Mouse (Mus musculus) liver, adult (tissue): ENCODE data around the gene Pex7.

ENCODE experiments used
- GATA4 ChIP-seq: IDR thresholded peaks from 2 replicates; pipeline ENCODE4 v1.6.1; 2014; ENCODE audit warnings: mild to moderate bottlenecking, low read length; ENCODE audit not compliant: insufficient replicate concordance

Pex7 gene

DNA sequence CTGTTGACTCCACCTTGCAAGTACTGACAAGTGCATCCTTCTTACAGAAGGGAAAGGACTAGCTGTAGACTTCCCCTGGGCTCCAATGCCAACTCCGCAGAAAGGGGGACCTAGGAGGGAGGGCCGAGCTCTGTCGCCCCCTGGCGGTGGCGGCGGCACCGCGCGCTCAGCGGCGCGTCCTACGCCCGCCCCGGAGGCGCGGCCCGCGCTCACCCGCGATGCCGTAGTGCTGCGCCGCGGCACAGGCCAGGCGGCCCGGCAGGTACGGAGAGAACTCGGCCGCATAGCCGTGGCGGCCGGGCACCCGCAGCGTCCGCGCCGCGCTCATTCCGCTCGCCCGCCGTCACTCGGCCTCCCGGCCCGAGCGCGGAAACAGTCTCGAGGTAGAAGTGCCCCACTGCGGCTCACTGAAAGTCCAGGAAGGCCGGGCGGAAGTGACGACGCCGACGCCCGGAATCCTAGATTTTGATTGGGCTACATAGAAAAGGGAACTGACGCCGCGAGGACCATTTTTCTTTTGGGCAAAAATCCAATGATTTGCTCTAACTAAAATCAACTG, at the start of gene Pex7:
Gene Pex7, minus strand, starts transcription at position 444 of the 559 bp plus-strand sequence.
- peak; percentile 15; the same call in 1 of the 2 replicates for TF ChIP-seq GATA4

DNA sequence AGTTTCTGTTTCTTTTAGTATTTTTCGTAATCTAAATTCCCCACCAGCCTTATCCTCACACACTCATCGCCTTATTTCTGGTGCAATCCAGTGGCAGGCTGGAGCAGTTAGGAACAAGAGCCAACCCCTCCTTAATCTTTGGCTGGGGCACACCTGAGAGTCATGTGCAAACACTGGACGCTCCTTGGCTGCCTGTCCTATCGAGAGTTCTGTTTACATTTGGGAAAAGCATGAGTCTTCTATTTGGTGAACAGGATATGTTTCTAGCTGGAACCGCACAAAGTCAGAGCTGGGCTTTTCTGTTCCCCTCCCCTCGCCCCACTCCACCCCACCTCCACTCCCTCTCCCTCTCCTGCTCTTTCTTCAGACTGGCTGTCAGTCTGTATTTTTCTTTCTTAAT, 49.3 kb upstream of the Pex7 start:
- TF ChIP-seq GATA4: no peak

DNA sequence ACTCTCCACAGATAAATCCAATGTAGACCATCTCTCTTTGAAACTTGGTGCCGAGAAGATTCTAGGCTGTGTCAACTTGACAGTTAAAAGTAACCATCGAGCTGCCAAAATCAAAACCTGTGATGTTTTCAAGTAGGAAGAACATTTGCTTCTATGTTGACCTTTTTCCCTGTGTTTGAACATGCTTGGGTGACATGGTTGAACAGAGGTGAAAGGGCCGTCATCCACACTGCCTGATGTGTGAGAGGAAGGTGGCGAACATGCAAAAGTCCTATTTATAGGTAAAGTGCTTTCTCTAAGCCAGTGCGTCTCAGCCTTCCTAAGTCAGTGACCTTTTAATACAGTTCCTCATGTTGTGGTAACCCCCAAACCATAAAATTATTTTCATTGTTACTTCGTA, 48.3 kb upstream of the Pex7 start:
- no peak for TF ChIP-seq GATA4

DNA sequence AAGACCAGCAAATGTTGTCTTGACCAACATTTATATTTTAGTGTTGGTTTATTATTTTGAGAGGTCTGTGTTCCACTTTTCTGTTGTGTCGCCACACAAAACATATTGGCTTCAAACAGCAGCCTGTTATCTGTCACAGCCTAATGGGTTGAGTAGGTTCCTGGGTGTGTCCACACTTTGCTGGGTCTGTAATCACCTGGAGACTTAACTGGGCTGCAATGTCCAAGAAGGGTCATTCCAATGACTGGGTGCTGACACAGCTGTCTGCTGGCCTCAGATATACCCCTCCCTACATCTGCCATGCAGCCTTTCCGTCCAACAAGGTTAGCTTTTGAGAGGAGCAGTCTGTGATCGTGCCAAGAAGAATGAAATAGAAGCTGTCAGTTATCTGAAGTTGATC, 47.1 kb upstream of the Pex7 start:
- no peak for TF ChIP-seq GATA4

DNA sequence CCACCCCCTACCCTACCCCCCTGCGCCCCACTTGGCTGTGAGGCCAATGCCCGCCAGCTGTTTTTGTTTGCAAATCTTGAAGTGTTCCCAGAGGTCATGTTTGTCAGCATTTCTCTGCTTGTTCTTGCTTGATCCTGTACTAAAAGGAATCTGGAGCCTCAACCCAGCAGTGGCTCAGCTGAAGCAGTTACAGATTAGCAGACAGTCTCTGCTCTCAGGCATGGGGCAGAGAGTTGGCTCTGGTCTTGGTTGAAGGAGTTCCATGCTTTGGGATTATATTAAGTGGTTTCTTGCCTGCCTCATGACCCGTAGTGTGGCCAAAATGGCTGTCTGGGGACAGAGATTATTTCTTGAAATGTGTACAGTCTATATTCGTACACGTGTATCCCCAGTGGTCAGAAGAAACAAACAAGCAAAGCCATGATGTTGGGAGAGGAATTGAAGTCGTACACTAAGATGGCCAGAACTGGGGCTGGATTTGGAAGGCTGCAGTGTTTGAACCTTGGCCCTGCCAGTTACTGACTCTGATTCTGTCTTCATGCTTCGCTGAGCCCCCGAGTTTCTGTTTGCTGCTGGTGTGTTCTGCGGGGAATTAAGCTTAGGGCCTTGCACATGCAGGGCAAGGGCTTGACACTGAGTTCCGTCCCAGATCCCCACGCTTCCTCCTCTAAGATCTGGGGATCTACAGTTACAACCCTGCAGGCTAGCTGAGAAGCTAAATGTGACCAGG, 45.7 kb upstream of the Pex7 start:
- TF ChIP-seq GATA4: no peak

DNA sequence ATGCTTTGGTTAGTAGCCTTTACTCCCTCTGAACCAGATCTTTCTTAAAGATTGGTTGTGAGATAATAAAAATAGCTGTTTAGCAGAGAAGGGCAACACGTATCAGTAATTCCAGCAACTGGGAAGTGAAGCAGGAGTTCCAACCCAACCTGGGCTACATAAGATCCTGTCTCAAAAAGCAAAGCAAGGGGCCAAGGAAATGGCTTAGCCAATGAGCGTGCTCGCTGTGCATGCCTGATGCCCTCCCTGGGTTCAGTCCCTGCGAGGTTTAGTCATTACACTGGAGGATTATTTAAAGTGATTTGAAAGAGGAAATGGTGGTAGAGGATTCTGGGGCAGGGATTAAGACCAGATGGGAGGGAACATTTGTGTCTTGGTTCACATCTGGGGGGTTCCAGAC, 41.6 kb upstream of the Pex7 start:
- TF ChIP-seq GATA4: no peak

DNA sequence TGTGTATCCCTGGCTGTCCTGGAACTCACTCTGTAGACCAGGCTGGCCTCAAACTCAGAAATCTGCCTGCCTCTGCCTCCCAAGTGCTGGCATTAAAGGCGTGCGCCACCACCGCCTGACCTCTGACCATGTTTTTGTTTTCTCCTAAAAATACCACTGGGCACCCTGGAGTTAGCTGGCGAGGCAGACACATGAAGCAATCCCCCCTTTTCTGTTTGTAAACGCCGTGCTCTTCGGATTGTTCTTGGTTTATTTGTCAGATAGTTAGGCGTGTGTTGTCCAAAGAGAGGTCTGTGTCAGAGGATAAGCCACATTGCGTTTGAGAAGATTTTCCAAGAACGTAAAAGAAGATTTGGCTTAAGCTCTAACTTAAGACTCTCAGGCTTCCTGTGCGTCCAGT, 40.9 kb upstream of the Pex7 start:
- no peak for TF ChIP-seq GATA4

DNA sequence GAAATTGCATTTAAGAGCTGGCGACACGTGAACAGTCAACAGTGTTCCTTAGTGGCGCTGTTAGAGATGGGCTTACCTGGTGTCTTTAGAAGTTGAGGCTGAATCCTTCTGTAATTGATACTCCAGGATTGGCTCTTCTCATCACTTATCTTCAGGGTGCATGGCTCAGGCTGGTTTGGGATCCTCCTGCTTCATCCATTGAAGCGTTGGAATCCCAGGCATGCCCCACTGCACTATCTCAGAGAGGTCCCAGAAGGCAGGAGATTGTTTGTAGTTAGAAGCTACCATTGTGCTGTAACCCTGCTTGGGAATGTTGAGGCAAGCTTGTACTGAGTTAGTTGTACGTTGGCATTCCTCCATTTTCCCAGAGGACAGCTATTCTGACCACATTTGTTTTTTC, 40.4 kb upstream of the Pex7 start:
- no peak for TF ChIP-seq GATA4

DNA sequence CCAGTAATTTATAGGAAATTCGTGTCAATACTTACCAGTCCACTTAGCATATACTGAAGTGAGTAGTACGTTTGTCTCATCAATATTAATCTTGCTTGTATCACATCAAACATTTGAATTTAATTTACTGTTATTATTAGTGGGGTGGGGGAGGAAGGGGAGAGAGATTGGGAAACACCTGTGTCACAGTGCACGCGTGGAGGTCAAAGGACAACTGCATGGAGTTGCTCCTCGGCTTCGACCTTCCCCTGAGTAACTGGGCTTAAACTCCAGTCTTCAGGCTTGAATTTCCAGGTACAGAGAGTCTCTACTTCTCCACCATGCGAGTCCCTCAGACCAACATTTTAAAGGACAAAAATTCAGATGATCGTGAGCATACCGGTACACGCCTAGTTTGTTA, 40.0 kb upstream of the Pex7 start:
- TF ChIP-seq GATA4: no peak

DNA sequence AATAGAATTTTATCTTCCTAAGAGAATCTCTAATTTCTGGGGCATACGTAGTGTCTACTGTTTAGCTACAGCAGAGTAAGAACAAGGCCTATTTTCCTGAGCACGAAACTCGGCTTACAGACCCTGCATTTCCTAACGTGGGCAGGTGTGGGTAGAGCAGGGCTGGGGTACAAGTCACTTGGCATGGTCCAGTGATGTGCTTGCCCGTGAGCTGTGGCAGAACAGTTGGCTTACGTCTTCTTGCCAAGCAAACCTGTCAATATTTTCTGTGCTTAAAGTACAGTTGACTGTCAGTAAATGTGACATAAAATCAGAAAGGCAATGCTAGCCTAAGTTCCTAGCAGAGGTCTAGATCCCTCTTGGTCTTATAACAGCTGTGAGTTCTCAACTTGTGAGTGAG, 39.2 kb upstream of the Pex7 start:
- no peak for TF ChIP-seq GATA4

DNA sequence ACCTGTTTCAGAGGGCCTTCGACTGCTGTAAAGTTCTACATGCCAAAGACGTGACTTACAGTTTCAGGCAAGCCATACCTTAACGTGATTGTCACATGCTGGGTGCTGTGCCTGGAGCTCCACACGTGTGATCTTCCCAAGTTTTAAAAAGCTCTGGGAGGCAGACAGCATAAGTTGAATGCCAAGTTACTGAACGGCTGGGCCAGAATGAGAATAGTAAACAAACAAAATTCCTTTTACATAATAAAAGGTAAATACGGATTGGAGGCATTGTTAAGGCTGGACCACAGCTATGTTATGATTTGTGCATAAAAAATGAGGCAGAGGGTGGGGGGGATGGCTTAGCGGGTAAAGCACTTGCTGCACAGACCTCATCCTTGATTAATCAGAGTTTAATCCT, 38.2 kb upstream of the Pex7 start:
- no peak for TF ChIP-seq GATA4

DNA sequence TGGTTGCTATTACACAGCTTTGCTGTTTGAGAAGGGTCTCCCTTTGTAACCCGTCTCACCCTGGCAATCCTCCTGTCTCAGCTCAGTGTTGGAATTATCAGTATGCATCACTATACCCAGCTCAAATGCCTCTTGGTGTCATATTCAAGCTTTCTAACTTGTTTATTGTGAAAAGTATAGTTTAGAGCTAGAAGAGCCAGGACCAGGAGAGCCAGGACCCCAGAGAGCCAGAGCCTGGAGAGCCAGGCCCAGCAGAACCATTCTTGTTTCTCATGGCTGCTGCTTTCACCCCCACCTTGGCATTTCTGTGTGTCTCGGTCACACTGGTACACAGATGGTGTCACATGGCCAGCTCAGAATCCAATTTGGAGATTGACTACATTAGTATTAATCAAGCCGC, 35.1 kb upstream of the Pex7 start:
- TF ChIP-seq GATA4: no peak

DNA sequence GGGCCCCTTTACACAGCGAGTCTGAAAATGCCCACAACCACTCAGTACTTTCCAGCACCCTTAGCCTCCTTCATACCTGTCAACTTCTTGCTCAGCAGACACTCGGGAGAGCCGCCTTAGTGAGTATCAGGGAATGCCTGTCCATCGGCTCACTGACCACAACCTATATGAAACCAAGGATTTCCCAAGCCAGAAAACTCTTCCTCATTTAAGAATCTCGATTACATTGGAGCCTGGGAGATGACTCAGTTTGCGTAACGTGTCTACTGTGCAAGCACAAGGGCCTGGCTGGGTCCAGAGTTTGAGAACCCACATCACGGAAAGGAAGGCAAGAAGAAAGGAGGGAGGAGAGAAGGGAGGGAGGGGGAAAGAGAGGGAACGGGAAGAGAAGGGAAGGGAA, 34.4 kb upstream of the Pex7 start:
- TF ChIP-seq GATA4: no peak

DNA sequence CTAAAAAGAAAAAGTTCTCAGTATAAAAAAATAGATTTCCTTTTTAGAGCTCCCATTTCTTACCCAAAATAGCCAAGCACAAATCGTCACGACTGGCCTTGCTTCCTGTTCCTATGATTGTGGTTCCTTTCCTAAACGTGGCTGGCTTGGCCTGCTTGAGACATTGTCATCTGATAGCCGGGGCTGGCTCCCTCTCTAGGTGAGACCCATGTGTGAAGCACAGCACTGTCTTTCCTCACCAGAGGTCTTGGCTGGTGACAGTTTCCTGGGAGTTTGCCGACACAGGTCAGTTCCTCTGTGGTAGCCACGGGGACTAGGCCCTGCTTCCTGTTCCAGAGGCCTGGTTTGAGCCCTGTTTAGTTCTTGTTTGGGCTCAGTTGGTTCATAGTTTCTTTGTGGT, 33.6 kb upstream of the Pex7 start:
- no peak for TF ChIP-seq GATA4

DNA sequence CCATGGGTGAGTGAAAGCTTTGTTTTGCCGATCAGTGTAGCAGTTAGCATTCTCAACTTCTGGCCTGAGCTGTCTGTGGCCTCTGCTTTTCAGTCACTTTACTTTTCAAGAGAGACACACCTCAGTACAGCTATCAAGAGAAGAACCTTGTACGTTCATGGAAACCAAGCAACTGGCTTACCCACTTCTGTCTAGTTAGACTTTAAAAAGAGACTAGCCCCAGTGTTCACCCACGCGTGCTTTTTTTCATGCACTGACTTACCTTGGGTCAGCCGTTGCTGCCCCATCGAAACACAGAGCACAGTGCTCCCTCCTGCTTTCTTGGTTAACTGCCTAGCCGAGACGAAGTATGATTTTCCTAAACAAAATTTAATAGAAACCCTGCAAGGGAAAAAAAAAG, 33.1 kb upstream of the Pex7 start:
- TF ChIP-seq GATA4: no peak

DNA sequence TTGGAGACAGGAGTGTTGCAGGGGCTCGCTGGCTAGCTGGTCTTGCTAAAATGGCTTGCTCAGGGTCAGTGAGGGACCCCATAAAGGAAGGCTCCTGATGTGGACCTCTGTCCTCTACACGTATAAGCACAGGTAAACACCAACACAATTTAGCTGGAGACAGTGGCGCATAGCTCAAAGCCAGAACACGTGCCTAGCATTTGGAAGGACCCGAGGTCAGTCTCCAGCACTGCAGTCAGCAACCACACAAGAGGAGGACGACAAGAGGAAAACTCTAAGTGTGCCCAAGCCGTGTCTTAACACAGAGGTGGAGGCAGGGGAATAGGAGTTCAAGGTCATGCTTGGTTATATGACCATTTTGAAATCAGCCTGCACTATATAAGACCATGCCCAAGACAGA, 32.6 kb upstream of the Pex7 start:
- no peak for TF ChIP-seq GATA4

DNA sequence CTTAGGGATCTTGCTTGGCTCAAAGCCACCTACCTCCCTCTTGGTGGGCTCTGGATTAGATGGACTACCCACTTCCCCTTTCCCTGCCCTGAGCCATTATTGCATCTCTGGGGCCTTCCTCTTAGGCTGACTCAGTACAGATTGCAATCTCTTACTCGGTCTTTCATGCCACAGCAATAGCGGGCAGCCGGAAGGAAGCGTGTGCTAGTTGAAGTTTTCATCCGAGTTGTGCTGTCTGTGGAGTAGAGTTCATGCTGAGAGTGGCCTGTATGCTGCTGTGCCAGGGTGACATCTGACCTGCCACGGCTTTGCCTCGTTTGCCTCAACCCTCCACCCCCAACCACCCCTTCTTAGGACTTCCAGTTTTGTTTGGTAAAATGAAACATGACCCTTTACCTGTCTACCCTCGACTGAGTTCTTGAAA, 31.8 kb upstream of the Pex7 start:
- TF ChIP-seq GATA4: peak; percentile 68; the same call in 1 of the 2 replicates
